Mouse (Mus musculus) embryo, embryonic 11.5 days (tissue): ENCODE measurements around the gene Serp2.

Source experiments
- DNase-seq: peaks from one replicate; pipeline ENCODE4 v3.0.0-alpha.2; 2012; ENCODE audit warnings: low read depth, low spot score

The Serp2 gene

DNA sequence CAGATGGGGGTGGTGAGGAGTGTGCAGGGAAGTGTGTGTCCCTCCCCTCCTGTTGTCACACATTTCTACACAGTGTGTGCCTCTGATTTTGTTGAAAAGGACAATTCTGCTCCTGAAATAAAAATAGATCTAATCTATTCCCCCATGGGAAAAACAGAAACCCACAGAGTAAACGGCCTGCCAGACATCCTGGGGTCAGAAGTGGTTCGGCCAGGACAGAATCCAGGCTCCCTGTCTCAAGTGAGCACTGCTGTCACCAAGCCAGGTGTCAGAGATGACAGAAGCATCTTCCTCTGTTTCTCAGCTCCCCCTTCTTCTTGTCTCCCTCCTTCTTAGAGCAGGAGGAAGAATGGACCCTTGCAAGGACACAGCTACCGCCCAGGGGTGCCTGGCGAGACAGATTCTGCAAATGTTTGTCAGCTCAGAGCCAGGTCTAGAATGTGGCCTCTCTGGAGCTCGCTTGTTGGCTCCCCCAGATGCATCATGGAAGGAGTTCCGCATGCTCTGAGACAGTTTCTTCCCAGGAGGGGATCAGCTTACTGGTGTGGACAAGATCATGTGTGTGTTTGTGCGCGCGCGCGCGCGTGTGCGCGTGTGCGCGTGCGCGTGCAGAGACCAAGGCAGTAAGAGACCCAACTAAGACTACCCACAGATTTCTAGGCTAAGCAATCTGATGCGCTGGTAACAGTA lies 29.5 kb downstream of the Serp2 start:
- no peak for DNase-seq

GRCm38 (mm10) chr14:76526467-76526866 lies 30.2 kb downstream of the Serp2 start:
- no peak for DNase-seq

- no peak for DNase-seq
These were observed 33.3 kb downstream of the Serp2 start for GRCm38 (mm10) chr14:76523344-76523743.

DNA sequence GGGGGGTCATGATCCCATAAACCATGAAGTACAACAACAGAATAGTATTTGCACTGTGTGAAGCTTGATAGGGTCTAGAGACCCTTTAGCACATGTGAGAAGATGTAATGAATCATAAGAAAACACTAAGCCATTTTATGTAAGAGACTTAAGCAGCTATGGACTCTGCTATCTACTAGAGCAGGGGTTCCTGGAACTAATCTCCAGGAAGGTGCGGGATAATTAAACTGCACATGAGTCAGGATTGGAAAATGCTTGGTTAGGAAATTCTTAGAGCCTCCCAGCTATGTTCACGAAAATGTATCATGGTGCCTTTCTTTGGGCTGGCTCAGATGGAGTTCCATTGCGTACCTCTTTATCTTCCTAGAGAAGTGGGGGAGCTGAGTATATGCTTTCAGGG lies 35.4 kb downstream of the Serp2 start:
- DNase-seq, result no peak

GRCm38 (mm10) chr14:76520606-76521005 lies 36.1 kb downstream of the Serp2 start:
- no peak for DNase-seq

DNA sequence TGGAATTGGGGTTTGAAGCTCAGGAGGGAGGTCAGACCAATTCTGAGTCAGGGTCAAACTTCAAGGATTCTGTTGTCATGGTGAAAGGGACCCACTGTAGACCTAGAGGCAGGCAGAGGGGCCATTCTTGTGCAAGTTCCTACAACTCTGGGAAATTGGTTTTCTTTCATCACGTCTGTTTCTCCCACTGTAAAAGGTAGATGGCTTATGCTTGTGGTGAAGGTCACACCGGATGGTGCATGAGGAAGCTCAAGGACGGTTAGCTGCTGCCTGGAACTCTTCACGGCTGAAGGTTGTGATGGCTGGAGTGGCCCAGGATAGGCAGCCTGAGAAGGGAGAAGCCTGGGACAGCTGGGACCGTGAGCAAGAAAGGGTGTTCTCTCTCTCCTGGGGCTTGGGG lies 38.5 kb downstream of the Serp2 start:
- DNase-seq, result no peak

DNA sequence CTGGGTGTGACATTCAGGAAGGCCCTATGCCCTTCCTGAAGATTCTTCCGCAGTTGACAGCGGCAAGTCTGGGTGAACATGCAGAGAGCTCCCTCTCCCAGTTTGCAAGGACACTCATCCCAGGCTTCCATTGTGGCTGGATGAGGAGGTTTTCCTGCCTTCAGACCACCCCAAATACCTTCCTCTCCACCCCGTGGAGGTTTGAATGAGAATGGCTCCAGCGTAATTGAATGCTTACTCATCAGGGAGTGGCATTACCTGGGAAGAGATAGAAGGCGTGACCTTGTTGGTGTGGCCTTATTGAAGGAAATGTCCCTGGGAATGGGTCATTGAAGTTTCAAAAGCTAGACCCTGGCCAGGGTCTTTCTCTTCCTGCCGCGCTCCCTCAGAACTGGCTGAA lies 41.1 kb downstream of the Serp2 start:
- DNase-seq, result no peak

- no peak for DNase-seq
These were observed 42.6 kb downstream of the Serp2 start for GRCm38 (mm10) chr14:76514050-76514585.

- DNase-seq, result no peak
These were observed 43.2 kb downstream of the Serp2 start for GRCm38 (mm10) chr14:76513395-76514049.

DNA sequence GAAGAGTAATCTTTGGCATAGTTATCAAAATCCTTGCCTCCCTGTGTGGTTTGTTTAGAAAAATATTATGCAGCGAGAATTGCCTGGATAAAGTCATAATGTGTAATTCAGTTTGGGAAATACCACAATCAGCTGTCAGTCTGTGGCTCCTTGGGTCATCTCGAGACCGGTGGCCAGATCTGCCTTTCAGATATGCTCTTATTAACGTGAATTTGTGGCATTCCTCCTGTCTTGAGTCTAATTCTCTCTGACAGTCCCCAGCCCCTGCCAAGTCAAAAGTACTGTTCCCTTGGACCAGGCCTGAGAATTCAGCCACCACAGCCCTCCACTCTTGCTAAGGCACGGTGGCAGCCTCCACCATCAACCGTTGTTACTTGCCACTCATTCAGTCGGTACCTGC lies 44.7 kb downstream of the Serp2 start:
- no peak for DNase-seq

GRCm38 (mm10) chr14:76508701-76509100 lies 48.0 kb downstream of the Serp2 start:
- no peak for DNase-seq

GRCm38 (mm10) chr14:76507804-76508500 lies 48.7 kb downstream of the Serp2 start:
- DNase-seq, result no peak

DNA sequence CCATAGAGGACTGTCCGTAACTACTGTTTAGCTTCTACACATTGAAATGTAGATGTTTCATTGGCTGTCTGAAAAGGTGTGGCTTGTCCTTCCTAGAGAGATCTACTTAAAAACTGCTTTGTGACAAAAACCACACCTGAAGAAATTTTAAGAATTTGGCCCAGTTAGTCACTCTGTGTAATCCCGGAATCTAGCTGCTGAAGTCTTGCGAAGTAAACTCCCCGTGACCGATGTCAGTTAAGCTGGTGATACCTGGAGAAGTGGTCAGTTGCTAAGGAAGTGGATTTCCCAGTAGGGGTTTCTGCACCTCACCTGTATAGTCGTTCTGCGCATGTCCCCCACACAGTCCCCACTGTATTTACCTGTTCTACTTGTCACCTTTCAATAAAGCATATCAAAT lies 49.3 kb downstream of the Serp2 start:
- DNase-seq, result no peak

DNA sequence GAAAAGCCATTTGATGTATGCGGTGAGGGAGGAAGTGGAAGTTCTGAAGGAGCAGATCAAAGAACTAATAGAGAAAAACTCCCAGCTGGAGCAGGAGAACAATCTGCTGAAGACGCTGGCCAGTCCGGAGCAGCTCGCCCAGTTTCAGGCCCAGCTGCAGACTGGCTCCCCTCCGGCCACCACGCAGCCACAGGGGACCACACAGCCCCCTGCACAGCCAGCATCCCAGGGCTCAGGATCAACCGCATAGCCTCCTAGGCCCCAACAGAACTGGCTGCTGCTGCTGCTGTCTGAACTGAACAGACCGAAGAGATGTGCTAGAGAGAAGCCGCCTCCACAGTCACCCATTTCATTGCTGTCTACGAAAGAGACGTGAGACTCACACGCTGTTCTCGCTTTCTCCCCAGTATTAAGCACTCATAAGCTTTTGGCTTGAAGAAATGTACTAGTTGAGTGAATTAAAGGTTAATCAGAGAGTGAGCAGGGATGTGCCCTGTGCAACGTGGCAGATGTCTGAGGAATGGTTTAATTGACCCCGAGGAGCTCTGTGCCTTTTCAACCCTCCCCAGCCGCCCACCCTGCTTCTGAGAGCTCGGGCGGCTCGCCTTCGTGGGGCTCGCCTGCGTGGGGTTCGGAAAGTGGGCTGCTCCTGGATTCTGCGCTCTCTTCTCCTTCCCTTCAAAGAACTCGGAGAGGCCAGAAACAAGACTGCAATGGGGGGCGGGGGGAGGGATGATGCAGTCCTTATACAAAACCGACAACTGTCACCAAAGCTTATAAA lies 50.1 kb downstream of the Serp2 start:
- DNase-seq, result no peak

DNA sequence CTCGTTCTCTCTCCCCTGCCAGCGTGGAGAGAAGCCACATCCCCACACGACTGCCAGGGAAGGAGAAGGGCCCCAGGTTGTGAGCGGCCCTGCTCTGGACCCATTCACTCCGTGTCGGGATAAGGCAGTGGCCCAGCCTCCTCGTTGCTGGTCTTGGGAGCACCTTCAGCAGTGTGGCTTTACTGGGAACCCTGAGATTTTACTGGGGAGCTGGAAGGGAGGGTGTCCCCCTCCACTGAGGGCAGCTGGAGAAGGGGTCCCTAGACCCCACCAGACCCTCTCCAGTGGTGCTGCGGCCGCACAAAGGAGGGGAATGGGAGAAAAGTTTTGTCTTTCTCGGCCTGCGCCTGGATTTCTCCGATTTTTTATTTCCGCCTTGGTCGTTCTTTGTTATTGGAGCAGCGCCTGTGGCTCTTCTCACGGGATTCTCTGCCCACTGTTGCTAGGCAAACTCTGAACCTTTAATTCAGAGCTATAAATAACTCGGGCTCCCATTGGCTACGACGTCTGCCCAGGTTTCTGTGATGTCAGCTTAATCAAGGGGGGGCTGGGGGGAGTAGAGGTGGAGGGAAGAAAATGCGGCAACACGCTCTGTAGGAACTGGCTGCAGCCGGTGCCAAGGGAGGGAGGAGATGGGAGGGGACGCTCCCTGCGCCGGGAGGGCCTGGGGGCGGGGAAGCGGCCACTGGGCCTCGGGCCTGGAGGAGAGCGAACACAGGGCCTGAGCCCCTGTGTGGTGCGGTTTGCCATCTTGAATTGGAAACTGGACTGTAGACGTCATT lies 51.1 kb downstream of the Serp2 start:
- DNase-seq, result peak; percentile 93

DNA sequence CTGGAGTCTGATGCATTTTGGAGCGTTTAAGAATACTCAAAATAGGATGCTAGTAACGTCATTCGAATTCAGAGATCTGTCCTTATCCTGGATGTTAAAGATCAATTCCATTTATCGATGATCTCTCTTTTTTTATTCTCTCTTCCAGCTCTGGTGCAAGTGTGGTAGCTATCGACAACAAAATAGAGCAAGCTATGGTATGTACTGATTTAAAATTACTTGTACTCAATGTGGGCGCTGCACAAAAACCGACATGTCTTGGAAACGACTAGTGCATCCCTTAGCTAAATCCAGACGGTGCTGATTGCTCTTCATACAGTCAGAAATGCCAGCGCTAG lies 51.6 kb downstream of the Serp2 start:
- no peak for DNase-seq

DNA sequence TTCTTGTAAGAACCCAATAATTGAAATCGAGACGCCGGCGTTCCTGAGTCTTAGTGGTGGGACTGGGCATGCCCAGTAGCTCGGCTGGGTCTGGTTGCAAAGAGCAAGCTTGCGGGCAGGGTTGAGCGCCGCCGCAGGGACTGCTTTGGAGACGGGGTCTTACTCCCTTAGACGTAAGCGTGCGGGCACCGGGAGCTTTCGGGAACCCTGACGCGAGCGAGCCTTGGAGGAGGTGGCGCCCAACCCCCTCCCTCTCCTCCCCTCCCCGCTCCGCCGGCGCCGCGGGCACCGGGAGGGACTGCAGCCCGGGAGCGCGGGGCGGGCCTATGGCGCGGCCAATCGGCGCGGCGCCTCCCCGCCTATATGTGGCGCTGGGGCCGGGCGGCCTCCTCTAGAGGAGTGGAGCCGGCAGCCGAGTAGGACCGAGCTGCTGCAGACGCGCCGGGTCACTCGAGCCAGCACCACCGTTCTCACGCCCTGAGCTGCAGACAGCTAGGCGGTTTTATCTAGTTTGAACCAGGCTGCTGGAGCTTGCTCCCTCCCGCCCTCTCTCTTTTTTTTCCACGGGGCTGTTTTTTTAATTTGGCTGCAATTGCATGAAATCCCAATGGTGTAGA lies 52.5 kb downstream of the Serp2 start:
- peak; percentile 89 for DNase-seq

DNA sequence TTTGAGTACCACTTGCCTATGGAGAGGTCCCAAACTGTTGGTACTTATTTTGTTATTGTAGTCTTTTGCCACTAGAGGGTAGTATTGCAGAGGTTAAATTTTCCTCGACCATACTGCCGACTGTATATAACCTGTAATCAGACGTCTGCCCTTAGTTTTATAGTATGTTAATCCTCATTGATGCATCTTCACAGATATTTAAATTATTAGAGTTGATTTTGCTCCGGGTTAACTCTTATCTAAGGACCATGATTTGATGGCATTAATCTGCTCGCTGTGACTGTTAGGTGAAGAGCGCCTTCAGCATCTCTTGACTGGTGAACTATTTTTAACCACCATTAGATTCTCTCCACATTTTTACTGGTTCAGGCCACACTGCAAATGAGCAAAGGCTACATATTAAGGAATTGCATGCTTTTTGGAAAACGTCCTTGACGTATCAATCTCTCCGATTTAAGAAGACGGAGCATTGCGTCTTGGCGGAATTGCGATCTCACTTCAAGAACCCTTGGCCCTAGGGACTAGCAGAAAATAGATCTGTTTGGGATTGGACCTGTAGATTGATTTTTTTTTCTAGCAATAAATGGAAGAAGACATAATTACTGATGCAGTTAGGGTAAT lies 53.3 kb downstream of the Serp2 start:
- DNase-seq, result no peak

DNA sequence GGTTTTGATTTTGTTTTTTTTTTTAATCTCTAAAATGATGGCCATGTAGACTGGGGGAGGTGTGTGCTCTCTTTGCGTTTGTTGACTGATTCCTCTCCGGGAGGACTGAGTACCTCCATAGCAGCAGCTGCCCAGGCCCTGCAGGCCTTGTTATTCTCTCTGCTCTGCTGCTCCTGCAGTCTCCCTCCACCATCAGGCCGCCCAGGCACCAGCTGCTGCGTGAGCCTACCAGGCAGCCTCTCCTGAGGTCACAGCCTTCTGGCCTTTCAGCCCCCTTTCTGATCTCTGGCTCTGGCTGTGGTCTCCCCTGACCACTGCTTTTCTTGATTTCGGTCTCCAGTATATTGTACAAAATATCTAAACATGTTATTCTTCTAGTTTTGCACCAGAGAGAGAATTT lies 56.7 kb downstream of the Serp2 start:
- no peak for DNase-seq

DNA sequence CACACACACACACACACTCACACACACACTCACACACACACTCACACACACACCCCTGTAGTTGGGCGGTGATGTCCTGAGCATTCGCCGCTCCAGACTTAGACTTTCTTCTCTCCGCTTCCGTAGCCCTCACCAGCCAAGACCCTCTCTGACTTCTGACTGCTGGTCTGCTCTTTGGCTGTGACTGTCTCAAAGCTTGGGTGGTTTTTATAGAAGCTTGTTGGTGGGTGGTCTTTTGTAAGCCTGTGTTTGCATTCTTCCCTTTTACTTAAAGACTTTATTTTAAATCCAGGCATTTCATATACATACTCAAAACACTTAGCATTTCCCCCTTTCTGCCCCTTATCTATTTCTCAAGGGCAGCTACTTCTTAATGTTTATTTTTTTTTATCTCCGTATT lies 57.2 kb downstream of the Serp2 start:
- DNase-seq, result no peak
